Mouse (Mus musculus) CD8-positive naive resting alpha-beta T cell, adult 57 days (primary cell): ENCODE measurements around the gene Mogs. TPM values are rescaled to one million over a fixed set of nuclear protein-coding genes. Genes with fewer than 3 reads are reported as not detected.

Experiments used
- total RNA-seq: library from RNA; stranded (reverse); gene quantifications from one replicate; pipeline ENCODE4 v1.2.4, GENCODE M21; 2023

Gene Mogs
- total RNA-seq = 33.9 TPM

GRCm38 (mm10) chr6:83115011-83115671, at the start of gene Mogs:
Gene Mogs (plus strand): TSS chr6:83115496.

GRCm38 (mm10) chr6:83070247-83070310, 45.2 kb upstream of the Mogs start, which contains the start of gene Tlx2:
Gene Tlx2 (minus strand): TSS chr6:83070293.

GRCm38 (mm10) chr6:83077630-83078323, 37.5 kb upstream of the Mogs start, which contains the start of gene Pcgf1:
Gene Pcgf1 (plus strand): TSS chr6:83077869.

GRCm38 (mm10) chr6:83086121-83087035, 28.9 kb upstream of the Mogs start, which contains the start of gene Lbx2:
Gene Lbx2 (plus strand): TSS chr6:83086367.

GRCm38 (mm10) chr6:83101316-83101687, 14.0 kb upstream of the Mogs start, which contains the start of the genes Ccdc142 and Gm42688:
Gene Ccdc142 (plus strand): TSS chr6:83101601.
Gene Gm42688 (plus strand): TSS chr6:83101617.

GRCm38 (mm10) chr6:83108762-83109668, 6.3 kb upstream of the Mogs start, which contains the start of gene Mrpl53:
Gene Mrpl53 (plus strand): TSS chr6:83109040.

GRCm38 (mm10) chr6:83120930-83121862, 5.9 kb downstream of the Mogs start, which contains the start of gene Wbp1:
Gene Wbp1 (minus strand): TSS chr6:83121559.

GRCm38 (mm10) chr6:83125331-83125730, 10.0 kb downstream of the Mogs start, which contains the start of gene Ino80b:
Gene Ino80b (minus strand): TSS chr6:83125431.

GRCm38 (mm10) chr6:83134951-83135513, 19.7 kb downstream of the Mogs start, which contains the start of gene Rtkn:
Gene Rtkn (plus strand): TSS chr6:83135463.

GRCm38 (mm10) chr6:83156259-83156684, 41.0 kb downstream of the Mogs start, which contains the start of the genes Wdr54 and 1700003E16Rik:
Gene Wdr54 (minus strand): TSS chr6:83156397.
Gene 1700003E16Rik (plus strand): TSS chr6:83156404.

GRCm38 (mm10) chr6:83165607-83166242, 50.4 kb downstream of the Mogs start, which contains the start of gene Dctn1:
Gene Dctn1 (plus strand): TSS chr6:83165920.

Other genes starting within 250 kb of the Mogs start
- gene Sema4f, start 175.7 kb upstream of the Mogs start, total RNA-seq = 31.7 TPM
- gene M1ap, start 168.6 kb upstream of the Mogs start, total RNA-seq = not detected
- gene Dok1, start 82.0 kb upstream of the Mogs start, total RNA-seq = 20.4 TPM
- gene Loxl3, start 81.3 kb upstream of the Mogs start, total RNA-seq = not detected
- 325 TPM for gene Aup1, start 61.0 kb upstream of the Mogs start, total RNA-seq
- gene Htra2, start 60.2 kb upstream of the Mogs start, total RNA-seq = 27.9 TPM
- 15.2 TPM for gene Dqx1, start 57.7 kb upstream of the Mogs start, total RNA-seq
- not detected for gene Tlx2, start 45.2 kb upstream of the Mogs start, total RNA-seq
- gene Pcgf1, start 37.6 kb upstream of the Mogs start, total RNA-seq = 32.1 TPM
- not detected for gene Lbx2, start 29.1 kb upstream of the Mogs start, total RNA-seq
- 16.0 TPM for gene Ccdc142, start 13.9 kb upstream of the Mogs start, total RNA-seq
- gene Gm42688, start 13.9 kb upstream of the Mogs start, total RNA-seq = 9.5 TPM
- gene Mrpl53, start 6.5 kb upstream of the Mogs start, total RNA-seq = 28.5 TPM
- gene Wbp1, start 6.1 kb downstream of the Mogs start, total RNA-seq = 42.7 TPM
- gene Ino80b, start 9.9 kb downstream of the Mogs start, total RNA-seq = 33.8 TPM
- not detected for gene Rtkn, start 20.0 kb downstream of the Mogs start, total RNA-seq
- gene Wdr54, start 40.9 kb downstream of the Mogs start, total RNA-seq = not detected
- not detected for gene 1700003E16Rik, start 40.9 kb downstream of the Mogs start, total RNA-seq
- gene Dctn1, start 50.4 kb downstream of the Mogs start, total RNA-seq = 103 TPM
- not detected for gene Slc4a5, start 104.3 kb downstream of the Mogs start, total RNA-seq
- gene Mthfd2, start 210.4 kb downstream of the Mogs start, total RNA-seq = 26.2 TPM
- 102 TPM for gene Mob1a, start 210.5 kb downstream of the Mogs start, total RNA-seq
- gene Bola3, start 233.7 kb downstream of the Mogs start, total RNA-seq = 30.7 TPM